Mouse (Mus musculus) regulatory T cell (primary cell): ENCODE measurements around the gene Gas6.

Experiments
- in situ Hi-C: fragments of 300-600 bp; cut with MboI, MseI; formaldehyde crosslinking; loops from one replicate; pipeline ENCODE4 v1.15.1; 2025; ENCODE audit warnings: high pct_unique_total_duplicates

The Gas6 gene

DNA sequence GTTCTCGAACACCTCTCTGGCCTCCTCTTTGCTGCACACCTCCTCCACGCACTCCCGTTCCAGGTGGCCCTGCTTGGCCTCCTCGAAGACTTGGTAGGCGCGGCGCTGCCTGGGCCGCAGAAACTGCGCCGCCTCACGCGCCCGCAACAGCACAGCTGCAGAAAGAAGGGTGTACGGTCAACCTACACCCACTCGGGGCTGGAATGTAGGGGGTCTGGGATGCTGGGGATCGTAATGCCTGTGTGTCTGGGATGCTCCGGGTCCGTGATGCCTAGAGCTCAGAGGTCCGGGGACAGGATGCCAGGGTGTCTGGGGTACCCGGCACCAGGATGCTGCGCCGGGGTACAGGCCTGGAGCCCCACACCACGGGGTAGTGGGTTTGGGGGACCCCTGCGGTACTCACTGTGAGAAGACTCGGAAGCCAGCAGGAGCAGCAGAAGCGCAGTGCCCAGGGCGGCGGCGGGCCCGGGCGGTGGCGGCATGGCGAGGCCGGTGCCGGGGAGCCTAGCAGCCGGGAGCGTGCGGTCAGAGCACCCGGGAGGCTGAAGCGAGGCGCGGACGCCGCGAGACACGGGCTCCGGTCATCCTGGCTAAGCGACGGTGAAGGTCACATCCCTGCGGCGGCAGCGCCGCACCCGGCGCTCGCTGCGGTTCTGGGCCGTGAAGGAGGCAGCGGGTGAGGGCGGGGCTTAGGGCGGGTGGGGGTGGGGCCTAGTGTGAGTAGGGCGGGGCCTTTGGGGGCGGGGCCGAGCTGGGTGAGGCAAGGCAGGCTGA is at the start of gene Gas6:
Gene Gas6, minus strand, starts transcription at position 633 of the 774 bp plus-strand sequence.
- in situ Hi-C loops: no loop called here

- in situ Hi-C loops: no loop called here
Observed at GRCm38 (mm10) chr8:13541526-13541925, 47.2 kb upstream of the Gas6 start.

DNA sequence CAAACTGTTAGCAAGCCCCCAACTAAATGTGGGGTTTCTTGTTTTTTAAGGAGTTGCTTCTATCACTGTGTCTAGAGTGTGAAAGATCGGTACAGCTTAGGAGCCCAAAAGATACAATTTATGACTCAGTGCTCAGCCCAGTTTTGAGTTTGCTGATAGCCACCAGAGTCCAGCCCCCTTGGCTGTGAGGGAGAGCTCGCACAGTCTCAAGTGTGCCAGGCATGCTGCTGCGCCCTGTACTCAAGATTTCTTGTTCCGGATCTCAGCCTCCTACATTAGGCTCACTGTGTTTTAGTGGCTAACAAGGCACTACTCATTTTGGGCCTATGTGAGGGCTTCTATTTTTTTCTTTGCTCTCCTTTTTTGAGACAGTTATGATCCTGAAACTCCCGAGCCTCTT is 45.8 kb upstream of the Gas6 start:
- in situ Hi-C loops: no loop called here

DNA sequence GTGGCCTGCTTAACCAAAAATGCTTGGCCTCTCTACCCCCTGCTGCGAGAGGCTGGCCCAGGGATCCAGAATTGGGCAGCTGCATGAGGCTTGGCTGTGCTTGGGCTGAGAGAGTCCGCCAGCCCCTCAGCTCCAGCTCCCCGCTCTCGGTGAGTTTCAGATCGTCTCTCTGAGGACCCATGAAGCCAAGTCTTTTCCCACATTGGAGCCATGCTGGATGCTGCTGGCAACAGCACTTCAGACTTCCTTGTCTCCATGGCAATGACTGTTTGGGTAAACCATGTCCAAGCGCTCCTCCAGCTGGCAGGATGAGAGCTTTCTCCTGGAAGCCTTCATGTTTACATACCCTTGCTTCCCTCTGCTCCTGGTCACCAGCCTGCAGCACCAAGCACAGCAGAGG is 44.5 kb upstream of the Gas6 start:
- in situ Hi-C loops: no loop called here

DNA sequence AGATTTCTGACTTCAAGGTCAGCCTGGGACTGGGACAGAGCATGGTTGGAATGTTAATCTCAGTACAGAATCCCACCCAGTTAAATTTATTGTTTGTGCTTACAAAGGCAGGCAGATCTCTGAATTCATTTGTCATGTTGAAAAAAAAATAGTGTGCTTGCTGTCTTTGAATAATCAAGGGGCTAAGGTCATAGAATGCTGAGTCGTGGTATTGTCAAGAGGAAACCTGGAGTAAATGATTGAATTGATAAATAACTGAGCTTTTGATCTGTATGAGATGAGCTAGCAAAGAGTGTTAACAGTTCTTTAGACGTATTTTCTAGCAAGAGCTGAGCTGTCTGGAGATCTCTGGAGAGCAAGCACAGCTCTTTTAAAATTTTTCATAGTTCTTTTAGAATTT is 42.8 kb upstream of the Gas6 start:
- in situ Hi-C loops: no loop called here

GRCm38 (mm10) chr8:13533123-13533522 is 38.8 kb upstream of the Gas6 start:
- in situ Hi-C loops: no loop called here

GRCm38 (mm10) chr8:13531602-13532171 is 37.4 kb upstream of the Gas6 start:
- in situ Hi-C loops: no loop called here

DNA sequence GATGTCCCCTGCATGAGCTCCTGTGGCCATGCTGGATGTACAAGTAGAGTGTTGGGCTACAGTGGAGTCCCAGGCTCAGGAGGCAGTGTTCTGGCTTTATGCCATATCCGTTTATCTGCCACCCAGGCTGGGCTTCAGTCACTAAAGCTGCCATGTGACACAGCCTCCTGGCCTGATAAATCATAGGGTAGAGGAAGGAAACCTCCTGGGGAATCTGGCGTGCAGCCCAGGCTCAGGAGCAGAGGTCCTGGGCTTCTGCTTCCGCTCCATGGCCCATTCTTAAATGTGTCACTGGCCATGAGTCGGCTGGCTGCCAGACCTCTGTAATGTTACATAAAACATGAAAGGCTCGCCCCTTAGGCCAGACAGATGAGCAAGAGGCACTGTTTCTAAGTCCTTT is 36.7 kb upstream of the Gas6 start:
- in situ Hi-C loops: no loop called here

GRCm38 (mm10) chr8:13530401-13530800 is 36.1 kb upstream of the Gas6 start:
- in situ Hi-C loops: no loop called here

- in situ Hi-C loops: no loop called here
Observed at GRCm38 (mm10) chr8:13529891-13530316, 35.6 kb upstream of the Gas6 start.

GRCm38 (mm10) chr8:13529011-13529840 is 34.9 kb upstream of the Gas6 start:
- in situ Hi-C loops: no loop called here

- in situ Hi-C loops: no loop called here
Observed at GRCm38 (mm10) chr8:13521392-13521791, 27.1 kb upstream of the Gas6 start.

DNA sequence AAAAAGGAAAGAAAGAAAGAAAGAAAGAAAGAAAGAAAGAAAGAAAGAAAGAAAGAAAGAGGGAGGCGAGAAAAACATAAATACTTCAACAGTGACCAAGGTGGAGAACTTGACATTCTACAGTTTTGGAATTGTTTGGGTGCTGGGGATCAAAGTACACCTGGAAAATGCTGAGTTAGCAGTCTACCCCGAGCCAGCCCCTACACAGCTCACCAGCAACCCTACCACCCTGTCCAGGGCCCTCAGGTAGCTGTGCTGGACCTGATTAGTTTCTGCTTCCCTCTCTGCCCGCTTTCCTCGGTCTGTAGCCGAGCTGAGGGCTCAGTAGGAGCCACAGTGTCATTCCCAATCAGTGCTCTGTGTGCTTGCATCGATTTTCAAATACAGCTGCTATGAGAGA is 26.1 kb upstream of the Gas6 start:
- in situ Hi-C loops: no loop called here

DNA sequence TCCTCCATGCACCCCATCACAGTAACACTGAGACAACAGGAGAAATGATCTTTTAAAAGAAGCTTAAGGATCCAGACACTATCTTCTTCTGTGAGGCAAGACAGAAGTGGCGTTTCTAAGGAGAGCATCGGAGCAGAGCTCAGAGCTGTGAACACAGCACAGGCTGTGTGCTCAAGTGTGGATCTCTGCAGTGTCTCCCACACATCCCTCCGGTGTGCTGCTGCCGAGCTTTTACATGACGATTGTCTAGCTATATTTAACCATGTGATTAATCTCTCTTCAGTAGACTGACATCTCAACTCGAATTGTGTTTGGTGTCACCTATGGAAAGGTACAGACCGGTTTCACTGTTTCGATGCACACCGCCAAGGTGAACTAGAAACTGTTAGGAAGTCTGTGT is 25.2 kb upstream of the Gas6 start:
- in situ Hi-C loops: no loop called here

DNA sequence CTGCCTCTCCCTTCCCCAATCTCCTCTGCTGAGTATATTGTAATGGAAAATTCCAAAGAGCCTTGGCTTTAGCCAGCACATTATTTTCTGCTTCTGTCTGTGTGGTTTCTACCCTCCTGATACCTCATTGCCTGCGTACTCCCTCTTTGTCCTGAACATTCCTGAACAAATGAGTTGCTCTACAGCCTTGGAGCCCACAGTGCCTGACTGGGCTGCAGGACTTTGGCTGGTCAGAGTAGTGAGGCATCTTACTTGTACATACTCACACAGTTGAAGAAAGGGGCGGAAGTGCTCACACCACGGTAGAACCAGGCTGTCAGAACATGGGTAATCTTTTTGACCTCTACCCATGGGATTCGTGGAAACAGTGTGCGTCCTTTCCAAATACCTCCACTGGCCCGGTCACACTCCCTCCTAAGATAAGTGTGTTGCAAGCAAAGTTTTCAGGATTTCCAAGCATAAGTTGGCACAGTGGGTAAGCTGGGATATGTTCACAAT is 23.0 kb upstream of the Gas6 start:
- in situ Hi-C loops: no loop called here

DNA sequence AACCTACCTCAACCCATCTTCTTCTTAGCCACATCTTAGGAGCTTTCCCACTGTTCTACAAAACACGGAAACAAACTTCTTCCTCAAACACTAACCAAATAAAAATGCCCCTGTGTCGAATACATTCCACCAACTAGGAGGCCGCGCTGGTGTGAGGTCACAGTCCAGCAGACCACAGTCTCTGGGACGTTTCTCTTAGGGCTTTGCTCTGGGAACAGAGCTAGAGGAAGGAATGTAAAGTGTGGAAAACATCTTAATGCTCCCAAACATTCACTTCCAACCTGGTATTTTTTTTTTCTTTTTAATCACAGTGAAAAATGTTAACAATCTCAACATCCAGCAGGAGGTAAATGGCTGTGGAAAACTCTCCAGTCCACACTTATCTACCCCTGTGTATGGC is 22.4 kb upstream of the Gas6 start:
- in situ Hi-C loops: no loop called here

DNA sequence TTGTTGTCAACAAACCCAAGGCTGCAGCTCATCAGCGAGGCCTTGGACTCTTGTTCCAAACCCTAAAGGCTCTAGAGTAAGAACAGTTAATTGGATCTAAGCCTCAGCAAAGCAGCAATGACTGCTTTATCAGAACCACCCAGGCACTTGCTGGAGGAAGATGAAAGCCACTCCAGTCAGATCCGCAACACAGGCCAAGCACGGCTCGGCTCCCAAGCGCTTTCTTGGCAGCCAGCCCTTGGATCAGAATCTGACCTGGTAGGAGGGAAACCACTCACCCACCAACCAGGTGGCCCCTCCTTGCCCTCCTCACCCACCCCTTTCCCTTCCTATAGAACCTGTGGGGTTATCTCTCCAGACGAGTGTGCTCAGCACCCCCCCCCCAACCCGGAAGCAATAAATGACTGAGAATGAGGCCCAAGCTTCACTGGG is 21.7 kb upstream of the Gas6 start:
- in situ Hi-C loops: no loop called here

GRCm38 (mm10) chr8:13513556-13514370 is 19.5 kb upstream of the Gas6 start:
- in situ Hi-C loops: no loop called here

GRCm38 (mm10) chr8:13512677-13513076 is 18.4 kb upstream of the Gas6 start:
- in situ Hi-C loops: no loop called here

- in situ Hi-C loops: no loop called here
Observed at GRCm38 (mm10) chr8:13512016-13512415, 17.7 kb upstream of the Gas6 start.

GRCm38 (mm10) chr8:13507284-13507937 is 13.1 kb upstream of the Gas6 start:
- in situ Hi-C loops: no loop called here
